Mouse (Mus musculus): Measurements from ENCODE around the gene Hes6. TPM values are rescaled to one million over a fixed set of nuclear protein-coding genes. Genes with fewer than 3 reads are reported as not detected.

Gene Hes6
- polyA plus RNA-seq, 1 experiment from 2014 or later: 75.1 TPM

GRCm38 (mm10) chr1:91437083-91437400 lies 23.2 kb upstream of the Hes6 start:
- TF ChIP-seq EP300 (IDR thresholded peaks at IDR 0.05) (no peak), CTCF (IDR thresholded peaks at IDR 0.05) (no peak)
- Histone ChIP-seq H3K27ac (ENCODE audit: low read length) (peak overlapping the region; percentile 98), H3K9me3 (ENCODE audit: low read length) (no peaks in the 10 kb centered on the region), H3K4me1 (ENCODE audit: insufficient read depth, low read depth, low read length) (peaks cover 31% of the 10 kb centered on the region), H3K27me3 (replicated peaks; ENCODE audit: insufficient read depth, low read length) (no peaks in the 10 kb centered on the region), H3K36me3 (ENCODE audit: insufficient read depth, low read length) (peaks cover 48% of the 10 kb centered on the region), H3K4me3 (ENCODE audit: low read depth, low read length) (no peak overlapping the region), H3K9ac (replicated peaks; ENCODE audit: low read depth) (no peak overlapping the region), H3K4me2 (replicated peaks; ENCODE audit: low read depth, low read length) (no peak overlapping the region)
- WGBS: 71% methylated on average over 3 of the region's 3 CpGs
- ATAC-seq: 0 out of 2 replicates have a peak, but pooled peaks have one; percentile 8
- no peak for DNase-seq (ENCODE audit: low spot score)

DNA sequence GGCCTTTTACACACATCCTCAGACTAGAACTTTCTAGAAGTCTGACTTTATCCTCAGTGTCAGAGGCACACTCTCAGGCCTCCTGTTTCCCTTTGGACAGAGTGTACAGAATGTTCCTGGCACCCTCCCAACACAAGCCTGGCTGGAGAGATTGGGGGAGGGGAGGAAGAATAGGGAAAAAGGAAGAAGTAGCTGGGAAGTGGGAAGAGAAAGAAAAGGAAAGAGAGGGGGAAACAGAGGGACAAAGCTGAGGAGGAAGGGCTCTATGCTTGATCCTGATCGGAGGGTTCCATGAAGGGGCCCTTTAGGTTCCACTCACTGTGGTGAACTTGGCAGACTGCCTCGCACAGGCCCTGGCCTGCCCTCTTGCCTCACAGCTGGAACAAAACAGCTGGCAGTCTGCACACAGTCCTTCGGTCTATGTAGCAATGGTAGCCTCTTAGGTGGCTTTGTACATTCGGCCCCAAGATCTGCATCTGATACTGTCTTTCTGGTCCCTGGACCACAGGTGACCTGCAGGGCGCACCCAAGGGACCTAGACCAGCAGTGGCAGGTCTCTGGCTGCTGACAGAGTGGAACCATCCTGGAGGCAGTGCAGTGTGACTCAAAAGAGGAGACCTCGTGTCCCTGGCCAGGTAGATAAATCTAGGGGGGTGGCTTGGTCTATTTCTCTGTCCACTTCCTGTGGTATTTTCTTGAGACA lies 22.7 kb upstream of the Hes6 start:
- DNase-seq (ENCODE audit: low spot score): peak; percentile 98
- Histone ChIP-seq H3K9me3 (ENCODE audit: low read length) (no peaks in the 10 kb centered on the region), H3K4me3 (ENCODE audit: low read depth, low read length) (no peak overlapping the region), H3K4me1 (ENCODE audit: insufficient read depth, low read depth, low read length) (peaks cover 31% of the 10 kb centered on the region), H3K9ac (replicated peaks; ENCODE audit: low read depth) (no peak overlapping the region), H3K36me3 (ENCODE audit: insufficient read depth, low read length) (peaks cover 50% of the 10 kb centered on the region), H3K27me3 (replicated peaks; ENCODE audit: insufficient read depth, low read length) (no peaks in the 10 kb centered on the region), H3K4me2 (replicated peaks; ENCODE audit: low read depth, low read length) (0 out of 2 replicates have a peak overlapping the region, but pooled peaks have one; percentile 4), H3K27ac (ENCODE audit: low read length) (peak overlapping the region; percentile 98)
- peak; percentile 100 for TF ChIP-seq EP300 (IDR thresholded peaks at IDR 0.05)
- no peak for TF ChIP-seq CTCF (IDR thresholded peaks at IDR 0.05)
- 28% methylated on average over 6 of the region's 6 CpGs for WGBS
- ATAC-seq: peak; percentile 86

GRCm38 (mm10) chr1:91435606-91436130 lies 21.8 kb upstream of the Hes6 start:
- H3K27ac ChIP-seq (ENCODE audit: low read length): peak overlapping the region; percentile 98
- H3K9ac ChIP-seq (replicated peaks; ENCODE audit: low read depth): peak overlapping the region; percentile 13; the same call in 1 of the 2 replicates
- WGBS: 68% methylated on average over 13 of the region's 13 CpGs
- H3K9me3 ChIP-seq (ENCODE audit: low read length): no peaks in the 10 kb centered on the region
- TF ChIP-seq EP300 (IDR thresholded peaks at IDR 0.05): no peak
- no peak for TF ChIP-seq CTCF (IDR thresholded peaks at IDR 0.05)
- DNase-seq (ENCODE audit: low spot score): no peak
- ATAC-seq: no peak
- no peaks in the 10 kb centered on the region for H3K27me3 ChIP-seq (replicated peaks; ENCODE audit: insufficient read depth, low read length)
- no peak overlapping the region for H3K4me2 ChIP-seq (replicated peaks; ENCODE audit: low read depth, low read length)
- peaks cover 31% of the 10 kb centered on the region for H3K4me1 ChIP-seq (ENCODE audit: insufficient read depth, low read depth, low read length)
- no peak overlapping the region for H3K4me3 ChIP-seq (ENCODE audit: low read depth, low read length)
- H3K36me3 ChIP-seq (ENCODE audit: insufficient read depth, low read length): peaks cover 55% of the 10 kb centered on the region

DNA sequence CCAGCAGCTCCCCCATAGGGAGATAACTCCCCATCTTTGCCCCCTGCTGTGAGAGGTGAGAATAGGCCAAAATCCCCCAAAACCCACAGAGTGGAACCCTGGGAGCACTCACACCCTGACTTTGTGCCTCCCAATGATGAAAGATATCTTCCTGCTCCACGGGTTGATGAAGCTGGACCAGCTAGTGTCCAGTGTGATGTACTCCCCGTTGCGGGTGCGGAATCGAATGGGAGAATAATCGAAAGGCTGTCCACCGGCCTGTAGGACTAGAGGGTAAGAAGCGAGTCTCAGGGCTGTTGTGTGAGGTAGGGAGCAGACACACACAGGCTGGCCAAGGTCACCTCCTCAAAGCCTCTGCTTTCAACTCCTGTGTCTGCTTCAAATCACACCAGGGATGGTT lies 21.1 kb upstream of the Hes6 start:
- WGBS: 96% methylated on average over 8 of the region's 8 CpGs
- peaks cover 31% of the 10 kb centered on the region for H3K4me1 ChIP-seq (ENCODE audit: insufficient read depth, low read depth, low read length)
- H3K36me3 ChIP-seq (ENCODE audit: insufficient read depth, low read length): peaks cover 56% of the 10 kb centered on the region
- no peak overlapping the region for H3K4me3 ChIP-seq (ENCODE audit: low read depth, low read length)
- no peaks in the 10 kb centered on the region for H3K9me3 ChIP-seq (ENCODE audit: low read length)
- DNase-seq (ENCODE audit: low spot score) (no peak), ATAC-seq (no peak)
- H3K27ac ChIP-seq (ENCODE audit: low read length): peak overlapping the region; percentile 98
- H3K27me3 ChIP-seq (replicated peaks; ENCODE audit: insufficient read depth, low read length): no peaks in the 10 kb centered on the region
- H3K4me2 ChIP-seq (replicated peaks; ENCODE audit: low read depth, low read length): no peak overlapping the region
- TF ChIP-seq CTCF (IDR thresholded peaks at IDR 0.05) (no peak), EP300 (IDR thresholded peaks at IDR 0.05) (no peak)
- H3K9ac ChIP-seq (replicated peaks; ENCODE audit: low read depth): 0 out of 2 replicates have a peak overlapping the region, but pooled peaks have one; percentile 13

- H3K4me1 ChIP-seq (ENCODE audit: insufficient read depth, low read depth, low read length): peaks cover 9% of the 10 kb centered on the region; the same call in 1 of the 2 replicates
- 61% methylated on average over 7 of the region's 7 CpGs for WGBS
- H3K27ac ChIP-seq (ENCODE audit: low read length): no peak overlapping the region
- no peak overlapping the region for H3K4me3 ChIP-seq (ENCODE audit: low read depth, low read length)
- peaks cover 68% of the 10 kb centered on the region for H3K36me3 ChIP-seq (ENCODE audit: insufficient read depth, low read length)
- no peaks in the 10 kb centered on the region for H3K9me3 ChIP-seq (ENCODE audit: low read length)
- H3K27me3 ChIP-seq (replicated peaks; ENCODE audit: insufficient read depth, low read length): no peaks in the 10 kb centered on the region
- no peak overlapping the region for H3K4me2 ChIP-seq (replicated peaks; ENCODE audit: low read depth, low read length)
- no peak for TF ChIP-seq EP300 (IDR thresholded peaks at IDR 0.05)
- no peak for TF ChIP-seq CTCF (IDR thresholded peaks at IDR 0.05)
- DNase-seq (ENCODE audit: low spot score): no peak
- ATAC-seq: no peak
- no peak overlapping the region for H3K9ac ChIP-seq (replicated peaks; ENCODE audit: low read depth)
These were observed 16.9 kb upstream of the Hes6 start for GRCm38 (mm10) chr1:91430761-91431160.

DNA sequence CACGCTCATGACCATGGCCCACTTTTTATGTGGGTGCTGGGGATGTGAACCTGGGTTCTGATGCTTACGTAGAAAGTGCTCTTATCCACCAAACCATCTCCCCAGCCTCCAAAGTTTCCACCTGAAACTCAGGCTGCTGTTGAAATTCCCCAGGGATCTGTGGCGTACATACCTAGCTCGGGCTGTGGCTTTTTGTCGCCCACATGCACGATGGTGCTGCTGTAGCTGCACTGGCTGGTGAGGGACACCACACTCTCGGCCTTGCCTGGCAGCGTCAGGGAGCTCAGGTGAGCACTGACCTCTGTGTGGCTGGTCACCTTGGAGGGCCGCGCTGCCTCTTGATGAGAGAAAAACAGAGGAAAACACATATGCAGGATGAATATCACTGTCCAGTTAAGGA lies 15.4 kb upstream of the Hes6 start:
- peaks cover 56% of the 10 kb centered on the region; the same call in 1 of the 2 replicates for H3K36me3 ChIP-seq (ENCODE audit: insufficient read depth, low read length)
- H3K4me2 ChIP-seq (replicated peaks; ENCODE audit: low read depth, low read length): no peak overlapping the region
- H3K27me3 ChIP-seq (replicated peaks; ENCODE audit: insufficient read depth, low read length): no peaks in the 10 kb centered on the region
- no peaks in the 10 kb centered on the region for H3K9me3 ChIP-seq (ENCODE audit: low read length)
- no peak for DNase-seq (ENCODE audit: low spot score)
- H3K4me1 ChIP-seq (ENCODE audit: insufficient read depth, low read depth, low read length): no peaks in the 10 kb centered on the region
- WGBS: 86% methylated on average over 10 of the region's 10 CpGs
- no peak overlapping the region for H3K27ac ChIP-seq (ENCODE audit: low read length)
- H3K9ac ChIP-seq (replicated peaks; ENCODE audit: low read depth): no peak overlapping the region
- H3K4me3 ChIP-seq (ENCODE audit: low read depth, low read length): no peak overlapping the region
- ATAC-seq: no peak
- TF ChIP-seq CTCF (IDR thresholded peaks at IDR 0.05): no peak
- TF ChIP-seq EP300 (IDR thresholded peaks at IDR 0.05): no peak

Data from lung, postnatal 0 days (tissue).